Mouse (Mus musculus) erythroblast, embryonic 14.5 days (primary cell): ENCODE measurements around the gene Wfdc18.

Source experiments
- GATA1 ChIP-seq: IDR thresholded peaks from 2 replicates; pipeline ENCODE4 v1.6.1; 2012; ENCODE audit warnings: low read length, inconsistent platforms, mixed read lengths
- TAL1 ChIP-seq: IDR thresholded peaks from 3 replicates; pipeline ENCODE4 v1.6.1; 2012; ENCODE audit warnings: low read length, inconsistent platforms, mixed read lengths

- no peak for TF ChIP-seq GATA1
- TF ChIP-seq TAL1: no peak
Measured at GRCm38 (mm10) chr11:83753581-83754181, 44.9 kb downstream of the Wfdc18 start, which contains the start of gene Heatr6.
